Mouse (Mus musculus) granulocyte monocyte progenitor cell, adult 5-6 weeks (primary cell): ENCODE measurements around the gene Cav2. TPM values are rescaled to one million over a fixed set of nuclear protein-coding genes. Genes with fewer than 3 reads are reported as not detected.

Experiments used
- ATAC-seq: replicated peaks from 2 replicates; pipeline ENCODE4 v1.8.0; 2016; ENCODE audit warnings: mild to moderate bottlenecking, moderate TSS enrichment, inconsistent platforms; ENCODE audit not compliant: poor library complexity, severe bottlenecking
- total RNA-seq, 2 experiments: library from RNA; stranded (forward) in 1 of 2; stranded (reverse) in 1 of 2; fragments of 200-712, 200-1000 nt in 1 of 2; fragments of >200 nt in 1 of 2; fragmentation: Nextera tagmentation in 1 of 2; gene quantifications; 2 replicates each; pipeline ENCODE4 v1.2.3; 2014 to 2017

Cav2 gene
- total RNA-seq (2014; fragmentation: Nextera tagmentation) (1.1 and 1.5 TPM in 2 replicates), total RNA-seq (2017) (0.57 and 0.82 TPM in 2 replicates)

DNA sequence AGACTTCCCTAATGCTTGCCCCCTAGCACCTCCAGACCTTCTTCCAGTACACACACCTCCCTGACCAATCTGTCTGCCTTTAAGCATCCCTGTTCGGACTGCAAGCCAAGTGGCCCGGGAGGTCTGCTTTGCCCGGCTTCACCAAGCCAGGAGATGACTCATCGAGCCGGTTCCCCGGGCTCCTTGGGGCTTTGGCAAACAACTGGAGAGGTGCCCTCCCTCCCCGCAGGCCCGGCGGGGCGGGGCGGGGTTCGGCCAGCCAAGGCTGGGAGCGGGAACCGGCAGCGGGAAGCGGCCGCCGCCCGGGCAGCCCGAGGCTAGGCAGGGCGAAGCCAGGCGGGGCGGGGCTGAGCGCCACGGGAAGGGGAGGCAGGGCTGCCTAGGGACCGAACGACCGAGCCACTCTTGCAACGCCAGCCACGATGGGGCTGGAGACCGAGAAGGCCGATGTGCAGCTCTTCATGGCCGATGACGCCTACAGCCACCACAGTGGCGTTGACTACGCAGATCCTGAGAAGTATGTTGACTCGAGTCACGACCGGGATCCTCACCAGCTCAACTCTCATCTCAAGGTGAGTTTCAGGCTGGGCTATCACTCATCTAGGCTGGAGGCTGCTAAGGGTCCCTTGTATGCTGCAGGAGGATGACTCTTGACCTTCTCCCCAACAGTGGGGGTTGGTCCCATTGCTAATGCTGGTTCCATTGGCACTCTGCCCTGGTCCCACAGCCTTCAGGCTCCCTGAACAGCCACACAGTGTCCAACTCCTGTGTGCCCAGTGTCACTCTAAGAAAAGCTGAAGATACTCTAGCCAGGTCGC lies at the start of gene Cav2:
TSS of gene Cav2 (plus strand) at position 247 of the 818 bp plus-strand sequence.
- ATAC-seq = peak; percentile 74

DNA sequence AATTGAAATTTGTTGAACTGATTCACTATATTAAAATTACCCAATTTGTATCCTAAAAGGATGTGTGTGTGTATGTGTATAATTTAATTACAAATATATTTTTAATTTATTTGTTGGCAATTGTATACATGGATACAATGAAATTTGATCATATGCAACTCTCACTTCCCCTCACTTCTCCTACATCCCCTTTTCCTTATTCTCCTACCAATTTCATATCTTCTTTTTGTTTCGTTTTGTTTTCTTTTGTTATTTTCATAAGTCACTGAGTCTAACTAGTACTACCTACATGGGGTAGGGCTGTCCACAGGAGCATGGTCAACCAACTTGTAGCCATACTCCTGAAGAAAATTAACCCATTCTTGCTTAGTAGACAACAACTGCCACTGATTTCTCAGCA lies 41.3 kb upstream of the Cav2 start:
- ATAC-seq = peak; percentile 68

DNA sequence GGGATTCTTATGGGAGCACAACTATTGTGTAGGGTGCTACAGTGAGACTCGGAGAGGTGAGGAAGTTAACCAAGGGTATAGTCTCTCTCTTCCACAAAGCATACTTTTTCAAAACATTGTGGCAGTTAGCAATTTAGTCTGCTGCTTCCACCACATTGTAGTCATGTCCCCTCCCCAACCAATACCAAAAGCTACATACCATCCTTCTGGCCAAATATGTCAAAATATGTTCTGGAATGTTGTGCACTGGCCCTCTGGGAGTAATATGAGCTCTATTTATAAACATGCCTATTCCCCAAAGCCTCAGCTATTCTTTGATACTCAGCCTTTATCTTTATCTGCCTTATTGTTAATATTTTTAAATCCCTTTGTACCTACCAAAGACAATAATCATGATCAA lies 40.0 kb upstream of the Cav2 start:
- ATAC-seq = no peak

DNA sequence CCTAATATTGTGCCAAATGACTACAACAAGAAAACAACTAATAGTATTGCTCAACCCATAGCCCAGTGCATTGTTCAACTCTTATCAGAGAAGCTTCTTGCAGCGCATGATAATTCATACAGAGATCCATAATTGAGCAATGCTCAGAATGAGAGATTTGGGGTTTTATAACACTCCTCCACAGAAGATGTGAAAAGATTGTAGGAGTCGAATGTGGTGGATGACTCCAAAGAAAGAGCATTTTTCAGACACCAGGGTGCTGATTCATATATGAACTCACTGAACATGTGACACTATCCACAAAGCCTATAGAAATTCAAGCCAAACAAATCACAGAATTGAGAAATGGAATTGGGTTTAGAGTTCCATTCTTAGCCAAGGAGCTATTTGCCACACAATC lies 34.0 kb upstream of the Cav2 start:
- no peak for ATAC-seq

DNA sequence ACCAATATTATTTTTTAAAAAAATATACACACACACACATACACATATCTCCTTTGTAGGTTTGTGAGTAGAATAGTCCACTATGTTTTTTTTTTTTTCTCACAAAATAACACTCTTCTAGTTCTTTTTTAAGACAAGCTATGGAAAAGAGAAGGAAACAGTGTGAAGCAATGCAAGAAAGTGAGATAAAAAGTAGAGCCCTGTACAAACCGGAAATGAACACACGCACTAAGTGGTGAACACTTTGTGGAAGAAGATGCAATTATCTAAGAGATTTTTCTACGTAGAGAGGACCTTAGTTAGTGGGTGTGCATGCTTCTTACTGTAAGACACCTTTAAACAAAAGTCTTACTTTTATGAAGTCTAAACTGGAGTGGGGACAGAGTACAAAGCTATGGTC lies 33.3 kb upstream of the Cav2 start:
- peak; percentile 84 for ATAC-seq

DNA sequence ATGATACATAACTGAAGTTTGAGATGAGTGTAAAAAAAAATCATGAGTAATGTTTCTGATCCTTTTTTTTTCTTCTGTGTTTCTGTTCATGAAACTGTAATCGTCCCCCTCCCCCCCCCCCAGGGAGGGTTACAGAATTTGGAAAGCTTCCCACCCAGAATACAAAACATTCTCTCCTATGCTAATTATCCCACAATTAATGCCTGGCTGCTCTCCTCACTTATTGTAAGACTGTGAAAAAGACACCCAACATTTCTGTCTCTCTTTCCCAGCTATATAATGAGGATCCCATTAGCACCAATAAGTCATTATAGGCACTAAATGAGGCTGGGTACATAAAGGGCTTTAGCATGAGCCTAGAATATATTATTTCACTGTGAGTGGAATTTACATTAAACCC lies 32.7 kb upstream of the Cav2 start:
- ATAC-seq = no peak

DNA sequence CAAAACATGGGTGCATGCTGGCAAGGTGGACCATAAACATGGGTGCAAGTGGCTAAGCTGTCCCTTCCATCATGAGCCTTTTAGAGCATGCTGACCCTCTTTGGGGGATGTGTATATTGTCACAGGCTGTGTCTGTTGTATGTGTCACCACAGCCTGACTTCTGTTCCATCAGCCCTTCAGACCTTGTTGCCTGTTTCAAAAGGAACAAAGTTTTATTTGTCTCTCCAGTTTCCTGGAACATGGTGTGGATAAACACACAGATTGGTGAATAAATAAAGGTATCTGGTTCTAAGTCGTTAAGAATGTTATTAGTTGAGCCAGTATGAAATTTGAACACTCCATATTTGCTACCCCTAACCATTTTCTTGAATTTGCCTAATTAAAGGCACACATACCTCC lies 29.0 kb upstream of the Cav2 start:
- ATAC-seq = no peak

DNA sequence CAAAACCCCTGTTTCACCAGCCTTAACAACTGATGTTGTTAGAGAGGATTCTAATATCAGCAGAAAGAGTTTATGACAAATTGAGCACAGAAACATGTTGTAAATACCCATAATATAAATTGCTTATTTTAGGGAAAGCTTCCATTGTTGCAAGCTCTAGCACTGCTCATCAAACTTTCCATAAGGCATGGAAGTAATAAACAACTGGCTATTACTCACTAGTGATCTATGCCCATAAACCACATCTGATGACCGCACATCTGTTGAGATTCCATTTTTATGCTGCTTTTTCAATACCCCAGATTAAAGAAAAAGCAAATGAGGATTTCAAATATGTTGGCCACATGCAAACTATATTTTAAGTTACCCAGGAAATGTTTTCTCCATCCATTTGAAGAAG lies 22.8 kb upstream of the Cav2 start:
- no peak for ATAC-seq

DNA sequence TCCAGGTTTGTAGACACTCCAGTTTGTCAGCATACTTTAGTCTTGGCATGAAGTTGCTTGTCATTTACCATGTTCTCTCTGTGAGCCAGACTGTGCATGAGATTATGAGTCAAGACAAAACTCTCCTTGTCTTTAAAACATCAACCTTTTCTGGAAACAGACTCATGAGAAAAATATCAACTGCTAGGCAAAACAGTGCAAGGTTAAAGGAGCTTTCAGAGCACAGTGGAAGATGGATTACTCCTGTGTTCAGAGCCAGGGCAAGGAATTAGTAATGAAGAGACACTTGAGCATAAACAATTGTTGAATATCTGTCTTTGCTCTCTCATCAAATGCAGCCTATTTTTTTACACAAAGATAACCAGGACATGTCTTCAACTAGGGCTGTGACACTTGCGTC lies 22.1 kb upstream of the Cav2 start:
- no peak for ATAC-seq

DNA sequence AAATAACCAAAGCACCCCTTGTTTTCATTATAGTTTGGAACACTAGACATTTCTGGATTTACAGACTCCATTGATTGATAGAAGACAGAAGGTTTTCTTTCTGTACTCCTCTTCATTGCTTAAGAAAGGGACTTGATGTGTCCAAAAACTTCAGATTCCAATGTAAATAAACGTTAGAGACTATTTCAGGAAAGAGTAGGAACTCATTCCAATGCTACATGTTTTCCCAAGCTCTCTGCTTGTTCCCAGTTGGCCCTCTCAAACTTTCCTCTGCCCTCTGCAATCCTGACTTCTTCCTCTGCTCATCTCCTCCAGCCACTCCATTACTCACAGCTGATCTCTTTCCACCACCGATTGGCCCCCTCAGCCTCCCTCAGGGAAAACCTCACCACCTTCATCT lies 18.2 kb upstream of the Cav2 start:
- ATAC-seq = no peak

DNA sequence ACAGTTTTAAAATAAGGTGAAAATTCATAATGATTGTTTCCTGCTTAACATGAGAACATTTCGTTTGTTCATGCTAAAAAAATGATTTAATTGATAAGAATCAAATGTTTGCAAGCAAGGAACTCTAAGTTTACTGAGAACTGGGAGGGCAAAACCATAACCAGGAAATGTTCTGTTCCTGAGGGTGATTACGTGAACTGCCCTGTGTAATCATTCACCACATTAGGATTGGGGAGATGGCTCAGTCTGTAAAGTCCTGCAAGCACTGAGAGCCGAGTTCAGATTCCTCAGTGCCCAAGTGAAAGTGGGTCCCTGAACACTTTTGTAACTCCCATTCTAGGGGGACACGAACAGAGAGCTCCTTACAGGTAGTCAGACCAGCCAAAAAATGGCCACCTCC lies 15.9 kb upstream of the Cav2 start:
- no peak for ATAC-seq

DNA sequence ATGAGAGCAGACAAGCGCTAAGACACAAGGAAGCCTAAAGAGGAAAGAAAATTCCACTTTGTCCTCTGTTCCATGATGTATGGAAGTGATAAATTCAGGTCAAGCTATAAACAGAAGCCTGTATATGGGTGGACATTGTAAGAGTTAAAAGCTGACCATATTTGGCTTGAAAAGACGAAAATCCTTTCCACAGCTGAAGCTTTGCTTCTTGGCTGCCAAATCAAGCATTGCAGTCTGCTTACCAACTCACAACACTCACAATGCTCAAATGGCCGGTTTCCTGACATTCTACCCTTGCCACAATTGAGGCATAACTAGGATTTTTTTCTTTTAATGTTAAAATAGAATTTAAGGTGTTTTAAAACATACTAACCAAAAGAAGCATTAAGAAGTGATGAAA lies 14.5 kb upstream of the Cav2 start:
- ATAC-seq = no peak

DNA sequence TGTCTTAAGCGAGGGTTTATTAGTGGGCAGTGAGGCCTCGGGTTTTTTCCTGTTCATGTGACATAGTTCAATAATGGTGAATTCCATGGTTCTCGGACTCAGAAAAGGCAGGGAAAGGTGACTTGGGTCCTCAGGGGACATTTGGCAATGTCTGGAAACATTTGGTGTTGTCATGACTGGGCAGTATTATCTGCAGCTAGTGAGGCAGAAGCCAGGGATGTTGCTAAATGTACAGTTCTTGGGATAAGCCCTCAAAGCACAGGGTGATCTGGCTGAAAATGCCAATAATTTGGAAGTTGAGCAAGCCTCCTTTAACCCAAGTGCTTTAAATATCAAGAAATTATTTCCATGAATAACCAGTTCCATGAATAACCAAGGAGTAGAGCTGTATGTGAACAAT lies 2.6 kb upstream of the Cav2 start:
- ATAC-seq = no peak

DNA sequence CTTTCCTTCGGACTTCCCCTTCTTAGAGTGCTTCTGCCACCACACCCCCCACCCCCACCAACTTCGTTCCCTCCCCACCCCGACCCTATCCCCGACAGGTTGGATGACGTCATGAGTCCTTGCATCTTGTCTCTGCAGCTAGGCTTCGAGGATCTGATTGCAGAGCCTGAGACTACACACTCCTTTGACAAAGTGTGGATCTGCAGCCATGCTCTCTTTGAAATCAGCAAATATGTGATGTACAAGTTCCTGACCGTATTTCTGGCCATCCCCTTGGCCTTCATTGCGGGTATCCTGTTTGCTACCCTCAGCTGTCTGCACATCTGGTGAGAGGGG lies 740 bp downstream of the Cav2 start:
- peak; percentile 56 for ATAC-seq

DNA sequence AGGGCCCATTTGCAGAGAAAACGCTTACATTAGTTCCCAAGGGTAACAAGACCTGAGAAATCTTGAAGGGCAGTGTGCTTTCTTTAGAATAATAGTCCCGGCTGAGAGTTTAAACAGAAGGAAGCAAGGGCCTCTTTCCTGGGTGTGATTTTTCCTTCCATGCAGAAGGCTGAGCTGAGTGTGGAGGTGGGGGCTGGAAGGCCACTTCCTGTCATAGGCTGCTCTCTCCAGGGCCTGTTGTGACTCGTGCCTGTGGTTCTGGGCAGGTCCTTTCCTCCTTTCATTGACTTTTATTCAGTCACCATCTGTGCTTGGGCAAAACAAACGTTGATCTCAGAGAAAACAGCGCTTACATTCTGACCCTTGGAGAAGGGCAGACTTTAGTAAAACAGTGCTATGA lies 1.2 kb downstream of the Cav2 start:
- ATAC-seq = no peak

DNA sequence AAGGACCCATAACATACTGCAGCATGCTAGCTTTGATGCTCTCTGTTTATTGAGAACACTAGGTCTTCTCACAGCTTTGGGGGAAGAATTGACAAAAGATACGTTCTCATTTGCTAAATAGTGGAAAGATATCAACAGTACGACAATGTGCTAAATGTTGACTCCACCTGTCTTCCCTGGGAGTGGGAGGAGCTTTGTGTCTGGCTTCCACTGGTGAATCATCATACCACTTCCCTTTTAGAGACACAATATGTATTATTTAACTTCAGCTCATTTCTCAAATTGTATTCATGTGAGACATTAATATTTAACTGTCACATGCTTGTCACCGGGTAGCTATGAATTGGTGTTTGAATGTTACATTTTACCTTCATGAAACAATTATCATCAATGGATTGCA lies 2.8 kb downstream of the Cav2 start:
- ATAC-seq = peak; percentile 63

DNA sequence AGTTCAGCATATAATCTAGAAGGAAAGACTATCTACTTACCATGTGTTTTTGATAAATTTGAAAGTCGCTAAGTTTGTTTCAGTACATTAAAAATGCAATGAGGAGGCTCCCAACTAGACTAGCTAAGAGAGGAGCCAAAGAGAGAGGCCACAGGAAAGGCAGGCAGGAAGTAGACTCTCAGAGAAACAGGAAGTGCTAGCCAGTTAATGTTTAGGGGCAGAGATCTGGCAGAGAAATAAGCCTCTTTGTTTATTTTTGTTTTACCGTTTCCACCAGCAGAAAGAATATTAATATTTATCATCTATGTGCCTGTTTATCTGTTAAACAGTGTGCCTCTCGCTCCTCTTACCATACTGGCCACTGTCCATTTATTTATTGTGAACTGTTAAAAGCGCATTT lies 5.4 kb downstream of the Cav2 start:
- ATAC-seq = peak; percentile 75

DNA sequence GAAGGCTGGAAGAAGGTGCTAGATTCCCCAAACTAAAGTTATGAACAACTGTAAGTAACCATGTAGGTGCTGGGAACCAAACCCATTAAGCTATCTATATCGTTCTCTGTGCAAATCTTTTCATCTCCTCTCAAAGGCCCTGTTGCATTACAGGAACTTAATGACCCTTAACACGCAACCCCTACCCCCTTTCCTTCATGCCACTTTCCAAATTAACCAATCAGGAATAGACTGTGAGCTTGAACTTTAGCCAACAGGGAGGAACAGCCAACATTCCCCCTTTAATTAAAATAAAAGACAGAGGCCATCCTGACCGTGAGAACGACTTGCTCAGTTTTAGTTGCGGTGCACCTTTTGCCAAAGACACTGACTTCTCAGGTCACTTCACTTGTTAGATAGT lies 14.1 kb downstream of the Cav2 start:
- no peak for ATAC-seq

DNA sequence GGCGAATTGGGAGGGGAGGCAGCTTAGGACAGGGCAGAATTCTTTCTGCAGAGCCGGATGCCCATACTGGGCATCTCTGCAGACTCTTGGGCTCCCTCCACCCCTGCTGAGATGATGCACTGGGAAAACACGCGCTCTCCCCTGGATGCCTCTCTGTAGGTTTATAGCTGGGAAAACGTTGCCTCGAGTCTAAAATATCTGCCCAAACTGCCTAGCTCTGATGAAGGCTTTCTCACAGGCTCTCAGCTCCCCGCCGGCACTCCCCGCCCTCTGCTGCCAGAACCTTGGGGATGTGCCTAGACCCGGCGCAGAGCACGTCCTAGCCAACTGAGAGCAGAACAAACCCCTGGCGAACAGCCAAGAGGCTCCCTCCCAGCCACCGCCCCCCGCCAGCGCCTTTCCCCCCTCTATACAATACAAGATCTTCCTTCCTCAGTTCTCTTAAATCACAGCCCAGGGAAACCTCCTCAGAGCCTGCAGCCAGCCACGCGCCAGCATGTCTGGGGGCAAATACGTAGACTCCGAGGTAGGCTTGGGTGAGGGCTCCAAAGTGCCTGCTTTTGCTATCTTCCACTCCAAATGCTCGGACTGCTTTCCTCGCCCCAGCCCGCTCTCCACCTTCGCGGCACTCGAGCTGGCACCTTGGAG lies 25.1 kb downstream of the Cav2 start, which contains the start of gene Cav1:
TSS of gene Cav1 (plus strand) at position 382 of the 648 bp plus-strand sequence.
- ATAC-seq = peak; percentile 60

DNA sequence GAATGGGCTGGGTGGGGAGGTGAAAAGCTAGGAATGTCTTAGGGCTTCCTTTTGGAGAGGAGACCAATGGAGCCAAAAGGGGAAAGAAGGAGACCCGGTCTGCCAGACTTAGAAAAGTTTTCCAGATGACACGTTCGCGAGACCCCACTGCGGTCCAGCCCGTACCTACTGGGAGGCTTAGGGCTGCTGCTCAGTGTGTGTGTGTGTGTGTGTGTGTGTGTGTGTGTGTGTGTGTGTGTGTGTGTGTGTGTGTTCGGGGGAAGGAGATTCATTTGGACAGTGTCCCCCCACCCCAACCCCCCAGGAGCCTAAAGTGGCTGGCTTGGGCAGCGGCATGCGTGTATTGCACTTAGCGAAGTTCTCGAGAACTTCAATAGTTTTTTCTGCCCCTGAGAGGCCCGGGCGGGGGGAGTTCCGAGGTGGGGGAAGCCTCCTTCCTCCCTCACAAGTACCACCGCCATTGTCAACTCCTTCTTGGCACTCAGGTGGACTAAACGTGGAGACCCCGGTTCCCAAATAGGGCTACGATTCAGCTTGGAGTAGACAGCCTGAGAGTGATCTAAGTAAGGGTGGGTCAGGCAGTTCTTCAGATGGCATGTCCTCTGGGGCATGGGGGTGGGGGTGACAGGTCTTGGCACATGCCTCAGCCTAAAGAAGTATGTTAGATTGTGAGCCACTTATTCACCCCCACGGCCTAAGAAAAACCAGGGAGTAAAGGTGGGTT lies 25.8 kb downstream of the Cav2 start:
- peak; percentile 8 for ATAC-seq

DNA sequence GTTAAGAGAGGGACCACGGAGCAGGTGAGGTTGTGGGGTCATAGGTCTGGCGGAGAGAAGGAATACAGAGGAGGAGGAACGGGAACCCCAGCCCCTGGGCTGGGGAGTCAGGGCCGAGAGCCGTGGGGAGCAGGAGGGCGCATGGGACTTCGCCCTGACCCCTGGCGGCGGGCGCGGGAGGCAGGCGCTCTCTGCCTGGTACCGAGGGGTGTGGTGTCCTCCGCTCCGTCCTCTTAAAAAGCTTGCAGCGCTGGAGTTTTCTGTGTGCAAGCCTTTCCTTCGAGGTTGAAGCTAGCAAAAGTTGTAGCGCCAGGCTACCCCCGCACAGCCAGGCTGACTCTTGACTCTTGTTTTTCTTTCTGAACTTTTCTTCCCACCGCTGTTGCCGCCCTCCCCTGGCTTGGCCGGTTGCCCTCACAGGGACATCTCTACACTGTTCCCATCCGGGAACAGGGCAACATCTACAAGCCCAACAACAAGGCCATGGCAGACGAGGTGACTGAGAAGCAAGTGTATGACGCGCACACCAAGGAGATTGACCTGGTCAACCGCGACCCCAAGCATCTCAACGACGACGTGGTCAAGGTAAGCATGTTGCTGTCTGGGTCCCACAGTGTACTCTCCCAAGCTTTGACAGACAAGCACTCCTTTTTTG lies 26.6 kb downstream of the Cav2 start:
- ATAC-seq = peak; percentile 96
